Mouse (Mus musculus) c-Kit-positive CD71-positive TER-119-positive erythroid progenitor cells, embryonic 14.5 days (primary cell): ENCODE data around the gene Adra2a.

Experiments
- DNase-seq: peaks from one replicate; pipeline ENCODE4 v3.0.0-alpha.2; 2013; ENCODE audit warnings: low spot score

Gene Adra2a

DNA sequence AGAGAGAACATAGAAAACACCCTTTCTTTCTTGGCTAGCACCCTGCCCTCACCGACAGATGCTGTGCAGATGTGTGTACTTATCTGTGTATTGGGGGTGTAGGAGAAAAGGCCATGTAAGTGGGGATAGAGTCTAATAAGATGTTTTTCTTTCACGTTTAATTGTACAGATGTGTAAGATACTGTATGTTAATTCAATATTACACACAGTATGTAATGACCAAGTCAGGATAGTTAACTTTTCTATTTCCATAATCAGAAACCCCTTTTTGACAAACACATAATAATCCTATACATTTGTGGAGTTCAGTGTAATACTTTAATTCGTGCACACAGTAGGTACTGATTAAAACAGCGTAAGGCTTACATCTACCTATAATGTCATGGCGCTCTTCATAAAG lies at the start of gene Adra2a:
TSS of gene Adra2a (plus strand) at position 301 of the 400 bp plus-strand sequence.
- DNase-seq = no peak

DNA sequence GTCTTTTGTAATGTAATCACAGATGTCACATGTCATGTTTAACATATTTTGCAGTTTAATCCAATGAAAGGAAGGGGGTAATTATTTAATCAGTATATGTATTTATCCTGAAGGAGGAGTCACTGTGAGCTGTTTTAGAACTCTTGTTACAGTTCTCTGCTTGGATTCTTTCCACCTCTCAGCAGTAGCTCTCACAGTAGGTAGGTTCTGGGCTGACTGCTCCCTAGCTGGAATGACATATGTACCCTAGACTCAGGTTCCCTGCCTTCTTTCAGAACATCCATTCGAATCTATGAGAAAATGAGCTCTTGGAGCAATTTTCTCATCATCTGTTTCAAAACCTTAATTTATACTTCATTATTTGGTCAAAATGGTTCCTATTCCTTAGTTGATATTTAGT lies 49.7 kb upstream of the Adra2a start:
- no peak for DNase-seq

DNA sequence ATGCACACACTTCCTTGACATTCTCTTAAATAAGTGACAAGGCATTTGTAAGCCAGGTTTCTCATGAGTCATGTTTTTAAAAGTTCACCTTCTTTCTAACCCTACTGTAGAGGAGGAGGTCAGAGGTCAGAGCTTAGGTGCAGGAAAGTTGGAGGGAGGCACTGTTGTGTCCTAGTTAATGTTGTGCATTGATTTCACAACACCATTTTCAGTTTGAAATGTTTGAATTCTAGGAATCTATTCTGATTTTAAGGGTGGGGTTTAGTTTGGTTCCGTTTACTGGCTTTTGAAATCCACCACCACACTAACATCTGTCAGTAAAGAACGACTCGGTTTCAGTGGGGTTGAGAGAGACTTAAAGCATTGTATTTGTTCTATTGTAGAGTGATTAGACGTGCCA lies 33.0 kb upstream of the Adra2a start:
- no peak for DNase-seq

DNA sequence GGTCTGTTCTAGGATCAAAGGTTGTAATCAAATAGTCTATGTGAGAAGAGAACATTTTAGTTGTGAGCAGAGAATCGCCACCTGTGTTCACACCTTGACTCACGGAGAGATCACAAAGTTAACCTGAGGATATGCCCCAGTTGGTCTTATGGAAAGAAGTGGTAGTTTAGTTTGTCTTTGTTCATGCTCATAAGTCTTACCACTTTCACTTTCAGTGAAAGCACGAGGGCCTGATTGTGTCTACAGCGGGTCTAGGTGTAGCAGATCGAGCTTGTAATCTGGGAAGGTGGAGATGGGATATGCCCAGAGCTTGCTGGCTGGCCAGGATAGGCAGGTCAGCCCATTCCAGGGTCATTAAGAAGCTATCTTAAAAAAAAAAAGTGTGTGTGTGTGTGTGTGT lies 29.0 kb upstream of the Adra2a start:
- DNase-seq = no peak

DNA sequence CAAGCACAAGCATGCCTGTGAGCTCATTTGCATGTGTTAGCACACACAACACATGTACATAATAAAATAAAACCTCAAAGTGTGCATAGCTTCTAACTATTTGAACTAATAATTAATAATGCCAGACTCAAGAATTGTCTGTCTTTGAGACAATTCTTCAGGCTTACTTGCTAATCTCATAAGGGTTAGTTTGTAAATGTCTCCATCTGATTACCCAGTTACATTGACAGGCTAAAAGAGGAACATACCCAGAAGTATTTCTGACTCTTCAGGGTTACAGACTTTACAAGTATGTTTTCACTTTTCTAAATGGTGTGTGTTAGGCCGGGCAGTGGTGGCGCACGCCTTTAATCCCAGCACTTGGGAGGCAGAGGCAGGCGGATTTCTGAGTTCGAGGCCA lies 28.4 kb upstream of the Adra2a start:
- DNase-seq = no peak

DNA sequence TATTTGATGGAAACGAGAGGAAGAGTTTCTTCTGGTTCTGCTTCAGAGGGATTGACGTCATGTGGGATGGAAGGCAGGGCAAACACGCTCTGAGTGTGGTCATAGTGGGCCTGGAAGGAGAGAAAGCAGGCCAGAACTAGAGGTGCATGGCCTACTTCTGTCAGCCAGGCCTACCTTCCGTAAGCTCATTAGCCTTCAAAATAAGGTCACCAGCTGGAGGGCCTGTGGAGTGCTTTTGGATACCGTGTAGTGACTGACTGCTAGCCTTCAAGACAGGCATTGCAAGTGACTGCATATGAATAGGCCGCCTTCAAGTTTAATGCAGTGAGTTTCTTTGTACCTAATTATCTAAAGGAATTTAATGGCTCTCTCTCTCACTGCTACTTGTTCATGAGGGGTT lies 8.9 kb upstream of the Adra2a start:
- DNase-seq = no peak

DNA sequence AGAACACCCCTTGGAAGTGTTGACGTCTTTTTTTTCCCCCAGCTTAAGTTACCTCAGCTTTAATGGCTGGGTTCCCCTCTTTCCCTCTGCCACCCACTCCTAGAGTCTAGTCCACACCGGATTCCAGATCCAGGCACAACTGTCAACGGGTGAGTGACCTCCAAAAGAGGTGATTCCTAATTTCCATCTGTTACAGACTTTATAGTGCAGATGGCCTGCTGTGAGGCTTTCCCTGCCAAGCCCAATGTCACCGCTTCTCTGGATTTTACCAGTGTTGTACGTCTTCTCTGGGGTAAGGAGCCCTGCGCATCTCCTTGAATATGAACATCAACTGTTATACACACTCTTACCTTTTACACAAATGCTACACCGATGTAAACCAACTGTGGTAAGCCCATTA lies 4.5 kb upstream of the Adra2a start:
- no peak for DNase-seq

DNA sequence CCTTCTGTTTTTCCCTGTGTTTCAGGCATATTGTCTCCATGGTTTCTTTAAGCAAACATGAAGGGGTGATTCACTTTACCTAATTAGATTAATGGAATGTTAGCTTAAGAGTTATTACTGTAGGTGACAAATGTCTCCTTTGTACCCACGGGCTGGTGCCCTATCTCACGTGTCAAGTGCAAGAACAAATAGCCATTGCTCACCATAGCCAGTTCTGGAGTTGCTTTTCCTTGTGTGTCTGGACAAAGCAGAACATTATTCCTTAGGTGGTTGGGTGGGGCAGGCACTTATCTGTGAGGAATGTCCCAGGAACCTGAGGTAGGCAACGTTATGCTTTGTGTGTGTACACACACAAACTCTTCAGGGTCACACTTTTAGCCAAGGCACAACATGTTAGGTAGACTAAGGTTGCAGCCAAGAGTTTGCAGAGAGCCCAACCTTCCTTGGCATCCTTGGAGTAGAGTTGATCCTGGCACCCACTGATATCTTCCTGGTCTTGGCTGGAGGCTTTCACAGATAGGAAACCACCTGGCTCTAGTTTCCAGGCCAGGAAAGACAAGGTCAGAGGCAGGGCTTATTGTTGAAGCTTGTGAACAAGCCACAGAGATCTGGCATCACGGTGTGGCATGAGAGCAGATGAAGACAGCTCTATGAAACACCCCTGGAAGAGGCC lies 3.5 kb upstream of the Adra2a start:
- DNase-seq = no peak

DNA sequence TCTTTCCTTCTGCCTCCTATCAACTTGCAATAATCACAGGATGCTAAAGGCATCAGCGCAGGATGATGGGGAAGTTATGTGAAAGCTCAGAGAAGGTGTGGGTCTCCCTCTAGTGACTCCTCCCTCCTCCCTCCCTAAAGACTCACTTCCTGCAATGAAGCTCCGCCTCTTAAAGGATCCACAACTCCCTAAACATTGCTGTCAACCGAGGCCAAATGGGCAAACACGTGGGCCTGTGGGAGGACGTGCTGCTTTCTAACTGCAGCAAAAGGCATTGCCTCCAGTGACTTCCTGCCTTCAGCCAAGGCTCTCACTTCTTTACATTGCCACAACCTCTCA lies 3.0 kb upstream of the Adra2a start:
- DNase-seq = no peak

DNA sequence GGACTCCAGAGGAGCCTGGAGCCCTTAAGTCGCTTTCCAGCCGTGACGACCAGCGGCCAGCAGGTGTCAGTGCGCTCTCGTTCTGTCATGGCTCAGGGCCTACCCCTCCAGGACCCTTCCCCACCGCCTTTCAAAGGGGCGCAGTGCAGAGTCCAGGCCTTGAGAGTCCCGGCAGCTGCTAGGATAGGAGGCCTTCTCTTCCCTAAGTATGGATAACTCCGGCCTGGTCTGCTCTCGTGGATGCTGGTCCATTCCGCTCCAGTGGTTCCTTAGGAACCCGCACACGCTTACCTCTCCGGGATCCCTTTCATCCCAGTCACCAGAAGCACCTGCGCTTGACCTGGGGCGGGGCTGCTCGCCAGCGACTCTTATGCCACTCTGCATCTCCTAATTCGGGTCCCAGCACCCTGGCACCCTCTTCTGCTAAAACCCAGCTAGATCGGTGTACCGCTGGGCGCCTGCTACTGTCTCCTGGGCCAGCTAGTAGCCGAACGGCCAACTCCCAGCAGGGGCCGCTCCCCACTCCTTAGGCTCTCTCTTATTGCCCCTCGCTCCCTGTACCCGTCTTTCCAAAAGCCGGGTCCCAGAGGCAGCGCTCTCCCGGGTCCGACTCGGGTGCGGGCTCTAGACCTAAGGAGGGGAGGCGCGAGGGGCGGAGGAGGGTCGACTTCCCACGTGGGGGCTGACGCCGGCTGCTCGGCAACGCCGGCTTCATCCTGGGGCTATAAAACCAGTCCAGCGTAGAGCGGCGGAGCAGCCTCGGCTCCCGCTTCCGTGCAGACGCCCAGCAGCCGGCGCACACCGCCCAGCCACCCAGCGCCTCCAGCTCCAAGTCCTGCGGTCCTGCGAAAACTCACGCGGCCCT lies 788 bp downstream of the Adra2a start:
- DNase-seq = no peak

DNA sequence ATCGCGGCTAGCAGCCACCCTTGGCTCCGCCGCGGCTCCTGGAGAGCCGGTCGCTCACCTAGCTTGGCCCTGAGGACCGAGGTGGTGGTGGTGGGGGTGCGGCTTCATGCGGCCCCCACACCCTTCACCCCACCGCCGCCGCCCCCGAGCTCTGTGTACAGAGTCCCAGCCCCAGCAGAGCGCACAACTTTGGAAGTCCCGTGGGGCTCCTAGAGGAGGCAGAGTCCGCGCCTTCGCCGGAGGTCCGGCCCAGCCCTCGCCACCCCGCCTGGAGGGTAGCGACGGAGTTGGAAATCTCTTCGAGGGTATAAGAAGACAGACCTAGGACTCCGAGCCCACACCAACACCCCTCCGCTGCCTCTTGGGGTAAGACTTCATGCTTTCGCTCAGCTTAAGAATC lies 1.5 kb downstream of the Adra2a start:
- DNase-seq = no peak

DNA sequence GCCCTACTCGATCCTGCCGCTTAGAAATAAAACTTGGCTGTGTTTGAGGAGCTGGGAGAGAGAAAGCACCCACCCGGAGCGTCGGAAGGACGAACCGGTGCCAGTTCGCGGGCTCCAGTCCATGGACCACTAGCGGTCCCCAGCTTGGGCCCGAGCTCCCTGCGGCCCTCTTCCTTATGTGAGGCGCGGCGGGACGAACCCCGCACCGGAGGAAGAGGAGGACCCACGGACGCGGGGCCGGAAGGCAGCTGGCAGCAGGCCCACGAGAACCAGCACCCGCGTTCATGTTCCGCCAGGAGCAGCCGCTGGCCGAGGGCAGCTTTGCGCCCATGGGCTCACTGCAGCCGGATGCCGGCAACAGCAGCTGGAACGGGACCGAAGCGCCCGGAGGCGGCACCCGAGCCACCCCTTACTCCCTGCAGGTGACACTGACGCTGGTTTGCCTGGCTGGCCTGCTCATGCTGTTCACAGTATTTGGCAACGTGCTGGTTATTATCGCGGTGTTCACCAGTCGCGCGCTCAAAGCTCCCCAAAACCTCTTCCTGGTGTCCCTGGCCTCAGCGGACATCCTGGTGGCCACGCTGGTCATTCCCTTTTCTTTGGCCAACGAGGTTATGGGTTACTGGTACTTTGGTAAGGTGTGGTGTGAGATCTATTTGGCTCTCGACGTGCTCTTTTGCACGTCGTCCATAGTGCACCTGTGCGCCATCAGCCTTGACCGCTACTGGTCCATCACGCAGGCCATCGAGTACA lies 2.2 kb downstream of the Adra2a start:
- no peak for DNase-seq

DNA sequence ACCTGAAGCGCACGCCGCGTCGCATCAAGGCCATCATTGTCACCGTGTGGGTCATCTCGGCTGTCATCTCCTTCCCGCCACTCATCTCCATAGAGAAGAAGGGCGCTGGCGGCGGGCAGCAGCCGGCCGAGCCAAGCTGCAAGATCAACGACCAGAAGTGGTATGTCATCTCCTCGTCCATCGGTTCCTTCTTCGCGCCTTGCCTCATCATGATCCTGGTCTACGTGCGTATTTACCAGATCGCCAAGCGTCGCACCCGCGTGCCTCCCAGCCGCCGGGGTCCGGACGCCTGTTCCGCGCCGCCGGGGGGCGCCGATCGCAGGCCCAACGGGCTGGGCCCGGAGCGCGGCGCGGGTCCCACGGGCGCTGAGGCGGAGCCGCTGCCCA lies 2.7 kb downstream of the Adra2a start:
- DNase-seq = no peak

DNA sequence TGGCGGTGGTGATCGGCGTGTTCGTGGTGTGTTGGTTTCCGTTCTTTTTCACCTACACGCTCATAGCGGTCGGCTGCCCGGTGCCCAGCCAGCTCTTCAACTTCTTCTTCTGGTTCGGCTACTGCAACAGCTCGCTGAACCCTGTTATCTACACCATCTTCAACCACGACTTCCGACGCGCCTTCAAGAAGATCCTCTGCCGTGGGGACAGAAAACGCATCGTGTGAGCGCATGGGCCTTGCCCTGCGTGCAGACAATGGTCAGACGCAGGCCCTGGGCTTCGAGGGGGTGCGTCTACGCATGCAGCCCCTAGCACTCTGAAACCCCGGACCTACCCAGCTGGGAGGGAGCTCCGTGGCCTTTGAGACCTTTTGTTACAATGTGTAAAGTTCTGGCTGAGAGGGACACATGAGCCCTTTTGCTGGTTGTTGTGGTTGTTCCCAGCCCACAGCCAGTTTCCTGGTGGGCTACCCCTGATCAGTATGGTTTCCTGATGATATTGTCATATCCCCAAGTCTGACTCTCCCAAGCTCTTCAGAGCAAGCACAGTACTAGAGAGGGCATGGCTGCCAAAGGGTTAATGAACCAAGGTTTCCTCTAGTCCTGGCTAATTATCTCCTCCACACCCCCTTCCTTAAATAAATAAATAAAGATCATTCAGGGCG lies 3.6 kb downstream of the Adra2a start:
- DNase-seq = no peak

DNA sequence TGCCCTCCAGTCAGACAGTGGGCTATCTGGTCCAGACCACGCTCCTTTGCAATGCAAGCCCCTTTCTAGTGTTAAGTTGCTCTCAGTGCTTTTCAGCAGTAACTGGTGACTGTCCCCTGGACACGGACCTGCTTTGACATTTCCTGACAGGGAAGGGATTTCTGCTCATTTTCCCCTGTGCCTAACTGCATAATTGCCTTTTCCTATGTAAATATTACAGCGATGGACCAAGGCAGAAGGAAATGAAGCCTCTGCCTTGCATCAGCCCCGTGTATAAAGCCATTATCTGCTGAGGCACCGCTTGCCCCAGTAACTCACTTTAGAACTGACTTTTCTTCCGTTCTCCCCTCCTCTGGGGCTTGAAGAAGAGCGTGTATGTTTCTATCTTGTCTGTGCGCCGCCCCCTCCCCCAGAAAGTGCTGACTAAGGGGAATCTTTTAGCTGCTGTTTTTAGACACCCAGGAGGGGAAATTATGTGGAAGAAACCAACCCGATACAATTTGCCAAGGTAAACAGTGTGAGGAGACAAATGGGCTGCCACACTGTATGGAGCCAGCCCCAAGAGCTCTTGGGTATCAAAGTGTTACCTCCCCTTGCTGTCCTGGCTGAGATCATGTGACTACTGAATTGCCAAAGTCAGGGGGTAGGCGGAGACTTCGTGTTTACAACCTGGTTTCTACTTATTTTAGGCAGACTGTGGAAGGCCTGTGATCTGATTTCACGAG lies 4.4 kb downstream of the Adra2a start:
- DNase-seq = no peak

DNA sequence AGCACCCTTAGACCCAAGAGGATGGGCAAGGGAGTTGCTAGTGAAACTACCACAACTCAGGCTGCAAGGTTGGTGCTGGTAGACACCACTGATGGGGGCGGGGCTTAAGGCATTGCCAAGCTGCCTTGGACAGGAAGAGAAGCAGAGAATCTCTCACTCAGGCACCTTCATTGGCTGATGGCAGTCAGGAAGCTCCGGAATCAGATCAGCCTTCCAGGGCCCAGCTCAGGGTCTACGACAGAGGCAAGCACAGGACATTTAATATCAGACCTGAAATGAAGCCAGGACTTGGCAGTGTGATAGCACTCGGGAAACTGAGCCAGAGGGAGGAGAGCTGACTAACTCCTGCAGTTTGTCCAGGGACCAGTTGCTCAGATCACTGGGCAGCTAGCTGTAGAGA lies 7.7 kb downstream of the Adra2a start:
- no peak for DNase-seq

DNA sequence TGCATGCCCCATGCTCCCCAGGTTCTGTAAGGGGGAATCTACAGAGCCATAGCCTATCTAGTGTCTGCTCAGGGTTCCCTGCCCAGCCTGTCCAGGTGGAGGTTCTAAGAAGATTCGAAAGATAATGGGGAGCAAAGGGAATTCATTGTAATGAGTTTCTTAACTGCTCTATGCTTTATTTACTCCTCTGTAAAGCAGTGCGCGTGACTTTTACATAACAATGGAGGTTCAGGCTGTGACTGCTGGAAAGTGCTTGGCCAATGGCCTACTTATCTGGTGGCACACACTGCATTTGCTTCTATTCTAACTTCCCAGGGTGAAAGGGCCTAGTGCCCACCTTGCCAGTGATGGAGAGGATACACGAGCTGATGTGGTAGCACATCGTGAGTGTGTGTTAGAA lies 11.9 kb downstream of the Adra2a start:
- no peak for DNase-seq

DNA sequence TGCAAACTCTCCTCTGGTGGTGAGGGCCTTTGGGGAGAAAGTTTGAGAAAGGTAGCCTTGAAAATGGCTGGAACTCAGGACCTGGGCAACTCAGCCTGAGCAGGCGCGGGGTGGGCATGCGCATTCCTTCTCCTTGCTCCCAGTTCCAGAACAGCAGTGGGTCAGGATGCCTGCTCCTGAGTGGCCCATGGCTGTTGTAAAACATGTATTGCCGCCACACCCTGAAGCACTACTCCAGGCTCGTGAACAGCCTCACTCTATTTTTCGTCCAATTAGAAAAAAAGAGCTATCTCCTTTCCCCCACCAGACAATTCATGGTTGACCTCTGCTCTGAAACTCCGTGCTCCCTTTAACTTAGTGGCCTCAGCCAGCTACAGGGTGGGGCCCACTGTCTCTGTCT lies 24.5 kb downstream of the Adra2a start:
- DNase-seq = no peak

DNA sequence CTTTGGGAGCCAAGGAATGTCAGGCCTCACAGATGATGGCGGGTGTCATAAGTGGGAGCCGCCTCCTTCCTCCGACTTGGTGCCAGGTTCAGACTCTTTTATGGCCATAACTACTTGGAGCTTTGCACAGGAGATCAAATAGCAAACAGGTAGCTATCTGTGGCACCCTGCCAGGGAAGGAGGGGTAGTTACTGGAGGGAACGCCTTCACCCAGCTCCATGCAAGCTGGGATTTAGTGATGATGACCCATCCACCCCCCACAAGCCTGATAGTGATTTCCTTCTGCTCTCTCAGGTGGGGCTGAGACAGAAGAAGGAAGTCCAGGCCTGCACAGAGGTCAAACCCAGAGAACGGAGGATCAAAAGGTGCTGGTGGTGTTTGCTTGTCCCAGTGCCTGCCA lies 26.6 kb downstream of the Adra2a start:
- DNase-seq = no peak

DNA sequence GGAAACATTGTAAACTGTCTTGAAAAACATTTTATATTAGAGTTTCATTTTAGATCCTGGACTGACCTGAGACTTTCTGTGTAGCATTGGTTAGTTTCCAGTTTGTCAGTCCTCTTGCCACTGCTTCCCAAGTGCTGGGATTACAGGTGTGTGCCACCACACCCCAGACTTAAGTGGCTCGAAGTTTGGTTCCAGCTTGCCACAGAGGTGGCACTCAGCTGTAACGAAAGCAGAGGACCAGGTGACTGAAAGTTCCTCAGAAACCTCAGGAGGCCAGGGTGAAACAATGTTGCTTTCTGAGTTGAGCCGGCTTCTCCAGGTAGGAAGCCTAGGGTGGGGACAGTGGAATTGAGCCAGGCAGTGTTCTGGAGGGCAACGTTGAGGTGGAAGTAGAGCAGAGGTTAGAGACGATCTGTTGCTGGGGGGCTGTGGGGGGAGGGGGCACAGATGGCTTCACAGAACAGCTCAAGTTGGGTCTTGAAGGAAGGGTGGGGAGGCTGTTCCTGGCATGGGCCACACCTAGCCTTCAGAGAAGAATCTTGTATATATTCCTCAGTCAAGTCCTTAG lies 28.4 kb downstream of the Adra2a start:
- DNase-seq = no peak
